In genomic region chr6:125858294-125858693, GRCm38 (mm10) we compare ENCODE assay signal across 15 mouse cellular contexts.
DNase-seq lines count a peak whose midpoint lies in the region; ATAC-seq lines count a peak whose summit lies in the region.
"Had no signal": no experiment of that assay in that cellular context is flagged by ENCODE, and none has a peak within 500 bp of the region (broad histone marks: within the 10 kb centered on the region; RNA-seq: fewer than 3 reads in every experiment).

No protein-coding gene starts in this region.

- no peak overlapping the region for H3K27ac ChIP-seq in forebrain, embryonic 16.5 days (ENCODE audit: low read length)
- H3K27ac ChIP-seq in forebrain, embryonic 13.5 days: no peak overlapping the region
- H3K27ac ChIP-seq: embryonic facial prominence, embryonic 10.5 days; heart, adult 2 months; hindbrain, embryonic 10.5 days; hindbrain, embryonic 14.5 days had no signal

- no peak overlapping the region for H3K4me2 ChIP-seq in forebrain, embryonic 16.5 days (ENCODE audit: low read length)
- H3K4me2 ChIP-seq in forebrain, embryonic 13.5 days: no peak overlapping the region
- H3K4me2 ChIP-seq: heart, embryonic 11.5 days; hindbrain, embryonic 14.5 days had no signal

- WGBS in forebrain, embryonic 16.5 days: 46% methylated on average over 1 of the region's 1 CpGs
- WGBS in forebrain, embryonic 13.5 days: 77% methylated on average over 1 of the region's 1 CpGs

- no peaks in the 10 kb centered on the region for H3K27me3 ChIP-seq in forebrain, embryonic 16.5 days (replicated peaks; ENCODE audit: control insufficient read depth, insufficient read depth, low read length)
- no peaks in the 10 kb centered on the region for H3K27me3 ChIP-seq in forebrain, embryonic 13.5 days

- DNase-seq in right cerebral cortex, adult 18-20 months: peak; percentile 23
- no peak for DNase-seq in right cerebral cortex, postnatal 25 days
- DNase-seq in right cerebral cortex, postnatal 4 days: peak; percentile 54
- no peak for DNase-seq in spleen, postnatal 4 days (ENCODE audit: low spot score in 2 of 2)
- DNase-seq in liver: no peak
- DNase-seq: adrenal gland, postnatal 10 days; cerebellum, adult 2 months; gastrocnemius, postnatal 14 days; heart, adult 2 months had no signal

- no peaks in the 10 kb centered on the region for H3K9me3 ChIP-seq in forebrain, embryonic 16.5 days (ENCODE audit: control insufficient read depth, low read length)
- H3K9me3 ChIP-seq in forebrain, embryonic 13.5 days (replicated peaks): no peaks in the 10 kb centered on the region
- H3K9me3 ChIP-seq: embryonic facial prominence, embryonic 10.5 days; hindbrain, embryonic 10.5 days had no signal

- H3K4me3 ChIP-seq in forebrain, embryonic 16.5 days (replicated peaks; ENCODE audit: low read length): no peak overlapping the region
- H3K4me3 ChIP-seq in forebrain, embryonic 13.5 days: no peak overlapping the region
- H3K4me3 ChIP-seq: embryonic facial prominence, embryonic 10.5 days; heart, adult 2 months; hindbrain, embryonic 10.5 days had no signal

- no peak overlapping the region for H3K9ac ChIP-seq in forebrain, embryonic 16.5 days (replicated peaks; ENCODE audit: low read depth, low read length)
- H3K9ac ChIP-seq in forebrain, embryonic 13.5 days: no peak overlapping the region
- H3K9ac ChIP-seq: hindbrain, embryonic 14.5 days had no signal

- ATAC-seq in forebrain, embryonic 16.5 days: peak; percentile 40; the same call in 1 of the 2 replicates
- ATAC-seq in forebrain, embryonic 13.5 days: no peak

- no peaks in the 10 kb centered on the region for H3K4me1 ChIP-seq in forebrain, embryonic 16.5 days (replicated peaks; ENCODE audit: control insufficient read depth, insufficient read depth, low read length)
- no peaks in the 10 kb centered on the region for H3K4me1 ChIP-seq in forebrain, embryonic 13.5 days
- H3K4me1 ChIP-seq: embryonic facial prominence, embryonic 10.5 days; hindbrain, embryonic 10.5 days had no signal

- no peaks in the 10 kb centered on the region for H3K36me3 ChIP-seq in forebrain, embryonic 16.5 days (ENCODE audit: control insufficient read depth, insufficient read depth)
- H3K36me3 ChIP-seq in forebrain, embryonic 13.5 days (ENCODE audit: poor library complexity, severe bottlenecking): no peaks in the 10 kb centered on the region
- H3K36me3 ChIP-seq: embryonic facial prominence, embryonic 10.5 days; hindbrain, embryonic 10.5 days had no signal

Comparison
In these comparisons a context has a peak if more than half of its experiments do, and no peak if none do; other contexts are left out.
1. DNase-seq: peak in right cerebral cortex, adult 18-20 months (single experiment) and right cerebral cortex, postnatal 4 days (single experiment); none in right cerebral cortex, postnatal 25 days (single experiment), spleen, postnatal 4 days (0 of 2) and liver (single experiment).